Mouse (Mus musculus) frontal cortex, postnatal 36 days (tissue): ENCODE results near the gene Cdr1.
A peak's percentile ranks its signal among the peaks of the same experiment; 100 is the strongest.

ENCODE experiments used
- DNase-seq, 2 experiments: peaks; one replicate each; pipeline ENCODE4 v3.0.0; 2022; ENCODE audit warnings: low spot score in 2 of 2

Gene Cdr1

DNA sequence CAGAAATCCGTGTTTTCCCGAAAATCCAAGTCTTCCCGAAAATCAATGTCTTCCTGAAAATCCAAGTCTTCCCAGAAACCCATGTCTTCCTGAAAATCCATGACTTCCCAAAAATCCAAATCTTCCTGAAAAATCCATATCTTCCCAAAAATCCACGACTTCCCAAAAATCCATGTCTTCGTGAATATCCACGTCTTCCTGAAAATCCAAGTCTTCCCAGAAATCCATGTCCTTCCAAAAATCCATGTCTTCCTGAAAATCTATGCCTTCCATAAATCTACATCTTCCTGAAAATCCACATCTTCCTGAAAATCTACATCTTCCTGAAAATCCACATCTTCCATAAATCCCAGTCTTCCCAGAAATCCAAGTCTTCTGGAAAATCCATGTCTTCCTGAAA is at the start of gene Cdr1:
Gene Cdr1 (minus strand): TSS at position 101 of the 400 bp plus-strand sequence.
- no peak for DNase-seq

- no peak for DNase-seq
These were observed 511 bp upstream of the Cdr1 start for GRCm38 (mm10) chrX:61185869-61186268.

DNA sequence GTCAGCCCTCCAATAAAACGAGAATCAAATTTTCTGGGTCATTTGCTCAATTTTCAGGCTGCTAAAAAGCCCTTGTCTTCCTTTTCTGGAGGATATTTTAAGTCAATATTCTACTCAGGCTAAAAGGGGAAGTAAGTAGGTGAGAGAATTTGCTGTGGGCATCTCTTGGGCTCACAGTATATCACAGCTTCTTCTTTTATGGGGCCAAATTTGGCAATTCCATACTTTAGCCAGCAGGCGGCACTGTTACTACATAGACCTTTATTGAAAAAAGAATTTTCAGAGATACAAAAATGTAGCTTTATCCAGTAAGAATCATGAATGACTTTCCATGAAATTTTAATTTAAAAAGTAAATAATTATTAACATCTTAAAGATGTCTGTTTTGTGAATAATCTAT is 18.8 kb downstream of the Cdr1 start:
- DNase-seq = peak in 1 of 2 experiments; percentile 13

GRCm38 (mm10) chrX:61161249-61161648 is 24.1 kb downstream of the Cdr1 start:
- no peak for DNase-seq

DNA sequence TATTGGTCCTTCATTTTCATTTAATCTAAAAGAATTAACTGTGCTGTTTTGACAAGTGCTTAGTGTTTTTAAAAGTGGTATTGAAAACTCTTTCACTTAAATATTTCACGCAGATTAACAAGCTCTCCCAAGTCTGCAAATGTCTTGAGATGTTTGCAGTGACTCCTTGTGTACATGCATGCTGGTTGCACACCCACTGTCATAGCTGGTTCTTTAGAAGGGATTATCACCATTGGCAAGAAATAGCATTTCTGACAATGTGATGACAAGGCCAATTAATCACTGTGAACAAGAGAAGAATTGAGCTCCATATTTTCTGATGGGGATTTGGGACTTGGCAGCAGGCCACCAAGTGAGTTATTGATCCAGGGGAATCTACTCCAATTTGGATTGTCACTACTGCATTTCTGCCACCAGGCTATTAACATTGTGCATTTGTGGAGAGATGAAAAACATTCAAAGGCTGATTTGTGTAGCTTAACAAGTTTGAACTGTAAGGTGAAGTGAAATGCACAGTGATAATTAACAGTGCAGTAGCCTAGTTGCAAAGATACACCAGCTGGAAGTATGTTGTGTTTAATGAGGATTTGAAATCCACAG is 30.6 kb downstream of the Cdr1 start:
- no peak for DNase-seq

DNA sequence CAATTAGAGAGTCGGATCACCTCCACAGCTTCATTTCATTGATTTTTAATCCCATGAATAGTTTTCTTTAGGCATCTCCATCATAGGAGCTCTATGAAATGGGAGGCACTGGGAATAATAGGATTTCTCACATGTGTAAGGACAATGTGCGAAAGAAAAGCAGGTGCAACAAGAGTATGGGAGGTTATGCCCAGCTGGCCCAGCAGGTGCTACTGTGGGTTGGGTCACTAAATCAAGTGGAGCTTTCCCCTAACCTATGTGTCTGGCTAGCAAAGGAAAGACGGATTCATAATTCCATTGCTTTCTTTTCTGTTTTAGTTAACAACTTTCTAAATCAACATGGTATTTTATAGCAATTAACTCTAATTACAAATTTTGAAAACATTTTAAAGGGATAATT is 31.1 kb downstream of the Cdr1 start:
- DNase-seq = no peak

DNA sequence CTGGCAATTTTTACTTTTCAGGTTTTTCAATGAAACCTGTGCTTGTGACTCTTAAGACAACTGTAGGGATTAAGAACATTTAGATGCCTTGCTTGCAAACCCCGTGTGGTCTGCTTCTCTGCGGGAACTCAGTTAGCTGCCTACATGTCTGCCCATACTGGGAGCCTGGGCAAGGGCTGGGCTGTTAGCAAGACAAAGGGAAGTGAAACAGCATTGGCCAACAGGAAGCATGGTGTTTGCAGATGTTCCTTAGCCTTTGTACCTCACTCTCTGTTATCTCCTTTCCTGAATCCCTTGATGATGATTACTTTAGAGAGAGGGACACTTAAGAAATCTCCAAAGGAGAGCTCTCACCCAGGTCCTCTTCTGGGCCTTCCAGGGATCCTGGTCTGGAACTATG is 38.8 kb downstream of the Cdr1 start:
- no peak for DNase-seq

- DNase-seq = no peak
These were observed 39.9 kb downstream of the Cdr1 start for GRCm38 (mm10) chrX:61145416-61145815.

GRCm38 (mm10) chrX:61134592-61134991 is 50.8 kb downstream of the Cdr1 start:
- DNase-seq = no peak
